Mouse (Mus musculus): ENCODE measurements around the gene Cpsf4.
"Not testable (repeated sequence)": the region's sequence is repeated elsewhere in the genome, so short reads cannot be mapped to it uniquely, and the experiment has no call there.

The Cpsf4 gene

GRCm38 (mm10) chr5:145166536-145167305 is at the start of gene Cpsf4, which contains the start of gene Ptcd1:
Gene Cpsf4, plus strand, starts transcription at chr5:145167213.
Gene Ptcd1, minus strand, starts transcription at chr5:145167108.
- DNase-seq = peak; percentile 99

- no peak for DNase-seq
Measured at GRCm38 (mm10) chr5:145118005-145118404, 49.0 kb upstream of the Cpsf4 start.

- DNase-seq = no peak
Measured at GRCm38 (mm10) chr5:145118461-145118860, 48.6 kb upstream of the Cpsf4 start.

- no peak for DNase-seq
Measured at GRCm38 (mm10) chr5:145119385-145119784, 47.6 kb upstream of the Cpsf4 start.

GRCm38 (mm10) chr5:145120921-145121320 is 46.1 kb upstream of the Cpsf4 start:
- no peak for DNase-seq

- no peak for DNase-seq
Measured at GRCm38 (mm10) chr5:145123396-145123795, 43.6 kb upstream of the Cpsf4 start.

GRCm38 (mm10) chr5:145126580-145126979 is 40.4 kb upstream of the Cpsf4 start:
- no peak for DNase-seq

- no peak for DNase-seq
Measured at GRCm38 (mm10) chr5:145129124-145129523, 37.9 kb upstream of the Cpsf4 start.

GRCm38 (mm10) chr5:145129773-145130172 is 37.2 kb upstream of the Cpsf4 start:
- DNase-seq = not testable (repeated sequence)

GRCm38 (mm10) chr5:145130191-145130590 is 36.8 kb upstream of the Cpsf4 start:
- no peak for DNase-seq

GRCm38 (mm10) chr5:145130995-145131394 is 36.0 kb upstream of the Cpsf4 start:
- no peak for DNase-seq

- DNase-seq = not testable (repeated sequence)
Measured at GRCm38 (mm10) chr5:145133275-145133674, 33.7 kb upstream of the Cpsf4 start.

- DNase-seq = no peak
Measured at GRCm38 (mm10) chr5:145138836-145139235, 28.2 kb upstream of the Cpsf4 start.

- DNase-seq = peak; percentile 94
Measured at GRCm38 (mm10) chr5:145139571-145140519, 27.2 kb upstream of the Cpsf4 start, which contains the start of the genes Pdap1 and Bud31. Gene Pdap1, minus strand, starts transcription at chr5:145140238. Gene Bud31, plus strand, starts transcription at chr5:145140362.

GRCm38 (mm10) chr5:145140611-145141010 is 26.4 kb upstream of the Cpsf4 start:
- DNase-seq = no peak

- no peak for DNase-seq
Measured at GRCm38 (mm10) chr5:145147748-145148147, 19.3 kb upstream of the Cpsf4 start.

- DNase-seq = no peak
Measured at GRCm38 (mm10) chr5:145149294-145149693, 17.7 kb upstream of the Cpsf4 start.

- DNase-seq = no peak
Measured at GRCm38 (mm10) chr5:145152690-145153089, 14.3 kb upstream of the Cpsf4 start.

- no peak for DNase-seq
Measured at GRCm38 (mm10) chr5:145161361-145161760, 5.7 kb upstream of the Cpsf4 start.

- DNase-seq = no peak
Measured at GRCm38 (mm10) chr5:145164710-145165109, 2.3 kb upstream of the Cpsf4 start.

- no peak for DNase-seq
Measured at GRCm38 (mm10) chr5:145165184-145165583, 1.8 kb upstream of the Cpsf4 start.

- no peak for DNase-seq
Measured at GRCm38 (mm10) chr5:145167306-145167661, 271 bp downstream of the Cpsf4 start.

GRCm38 (mm10) chr5:145178461-145178980 is 11.5 kb downstream of the Cpsf4 start:
- DNase-seq = no peak

Measured in right cerebral cortex, postnatal 14 days (tissue).